Mouse (Mus musculus) left cerebral cortex, postnatal 10 days (tissue): Measurements from ENCODE around the gene H3f3a. TPM values are rescaled to one million over a fixed set of nuclear protein-coding genes. Genes with fewer than 3 reads are reported as not detected.

Experiments
- DNase-seq, 2 experiments: peaks; one replicate each; pipeline ENCODE4 v3.0.0; 2021 to 2022; ENCODE audit warnings: low spot score in 2 of 2, mixed read lengths in 1 of 2; ENCODE audit errors: extremely low spot score in 1 of 2
- intact Hi-C: fragments of 180-260 bp; cut with DNase I; formaldehyde crosslinking; loops from one replicate; pipeline ENCODE4 v1.15.1; 2025
- total RNA-seq, 2 experiments: library from RNA; stranded (reverse); gene quantifications; 2 replicates each; pipeline ENCODE4 v1.2.3; 2021

H3f3a gene
- total RNA-seq, 2 experiments from 2014 or later, result 442 to 467 TPM

- intact Hi-C loops, result loop anchor here (10.0 kb wide), 1 partner anchor 504 kb away; the partner anchor contains the start of gene Psen2
- DNase-seq, result peak; percentile 49 to 83
These were observed 45.2 kb downstream of the H3f3a start for GRCm38 (mm10) chr1:180768334-180769168.

GRCm38 (mm10) chr1:180767541-180768333 is 46.0 kb downstream of the H3f3a start:
- intact Hi-C loops, result loop anchor here (10.0 kb wide), 1 partner anchor 503 kb away; the partner anchor contains the start of gene Psen2
- no peak for DNase-seq

- intact Hi-C loops, result loop anchor here (10.0 kb wide), 1 partner anchor 502 kb away; the partner anchor contains the start of gene Psen2
- DNase-seq, result no peak
These were observed 47.2 kb downstream of the H3f3a start for GRCm38 (mm10) chr1:180766557-180766956.

- intact Hi-C loops, result loop anchor here (10.0 kb wide), 1 partner anchor 501 kb away; the partner anchor contains the start of gene Psen2
- DNase-seq, result no peak
These were observed 48.4 kb downstream of the H3f3a start for GRCm38 (mm10) chr1:180765393-180765792.

DNA sequence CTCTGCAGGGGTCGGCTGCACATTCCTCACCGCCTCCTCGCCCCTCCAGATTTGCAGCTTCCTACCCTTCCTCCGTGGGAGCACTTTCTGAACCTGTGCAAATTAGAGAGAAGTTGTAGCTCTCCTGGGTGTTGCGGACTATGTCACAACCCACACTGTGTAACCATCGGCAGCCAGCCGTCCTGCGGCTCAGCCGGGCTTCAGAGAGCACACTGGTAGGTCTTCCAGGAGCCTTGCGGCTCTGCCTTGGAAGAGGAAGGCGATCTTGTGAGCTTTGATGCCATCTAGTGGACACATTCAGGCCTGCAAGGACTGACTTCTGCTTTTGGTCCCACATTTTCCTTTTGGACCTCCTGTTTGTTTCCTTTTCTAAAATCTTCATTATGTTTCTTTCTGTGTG is 49.9 kb downstream of the H3f3a start:
- DNase-seq, result peak; percentile 85 to 86
- intact Hi-C loops, result loop anchor here (5.0 to 10.0 kb wide), 3 partner anchors 42 to 499 kb away; partner anchors contain the start of gene Psen2

DNA sequence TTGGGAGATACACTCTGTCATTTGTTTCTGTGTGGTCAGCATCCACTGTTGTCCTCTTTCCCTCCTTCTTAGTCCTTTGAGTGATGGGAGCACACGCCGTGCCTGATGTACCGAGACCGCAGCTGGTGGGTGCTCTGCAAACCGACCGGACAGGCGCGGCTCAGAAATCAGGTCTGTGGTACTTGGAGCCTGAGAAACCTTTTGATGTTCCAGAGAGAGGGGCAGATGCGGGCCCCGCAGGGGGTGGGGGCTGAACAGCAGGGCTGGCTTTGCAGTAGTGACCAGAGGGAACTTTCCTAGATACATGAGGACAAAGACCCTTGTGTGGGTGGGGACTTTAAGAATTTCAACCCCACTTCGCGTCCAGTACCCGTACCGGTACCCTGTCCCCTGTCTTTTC is 50.4 kb downstream of the H3f3a start:
- DNase-seq, result no peak
- intact Hi-C loops, result loop anchor here (5.0 to 10.0 kb wide), 3 partner anchors 41 to 499 kb away; partner anchors contain the start of gene Psen2

DNA sequence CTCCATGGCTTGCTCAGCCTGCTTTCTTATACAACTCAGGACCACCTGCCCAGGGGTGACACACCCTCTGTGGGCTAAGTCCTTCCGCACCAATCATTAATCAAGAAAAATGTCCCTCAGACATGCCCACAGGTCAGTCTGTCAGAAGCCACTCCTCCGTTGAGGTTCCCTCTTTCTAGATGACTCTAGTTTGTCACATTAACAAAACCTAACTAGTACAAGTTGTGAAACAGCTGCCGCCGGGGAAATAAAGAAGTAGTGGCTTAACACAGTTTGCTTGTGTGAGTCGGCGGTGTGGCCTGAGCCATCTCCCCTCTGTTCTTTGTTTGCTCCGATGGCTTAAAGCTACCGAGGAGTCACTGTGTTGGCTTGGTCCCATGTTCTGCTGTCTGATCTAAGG is 51.1 kb downstream of the H3f3a start:
- intact Hi-C loops, result loop anchor here (5.0 to 10.0 kb wide), 3 partner anchors 40 to 498 kb away; partner anchors contain the start of gene Psen2
- DNase-seq, result no peak

- DNase-seq, result no peak
- intact Hi-C loops, result loop anchor here (5.0 to 10.0 kb wide), 3 partner anchors 40 to 497 kb away; partner anchors contain the start of gene Psen2
These were observed 51.6 kb downstream of the H3f3a start for GRCm38 (mm10) chr1:180762180-180762579.

- DNase-seq, result no peak
- intact Hi-C loops, result no loop called here
These were observed 55.7 kb downstream of the H3f3a start for GRCm38 (mm10) chr1:180757956-180758520.

- no peak for DNase-seq
- intact Hi-C loops, result no loop called here
These were observed 56.3 kb downstream of the H3f3a start for GRCm38 (mm10) chr1:180757252-180757955.

DNA sequence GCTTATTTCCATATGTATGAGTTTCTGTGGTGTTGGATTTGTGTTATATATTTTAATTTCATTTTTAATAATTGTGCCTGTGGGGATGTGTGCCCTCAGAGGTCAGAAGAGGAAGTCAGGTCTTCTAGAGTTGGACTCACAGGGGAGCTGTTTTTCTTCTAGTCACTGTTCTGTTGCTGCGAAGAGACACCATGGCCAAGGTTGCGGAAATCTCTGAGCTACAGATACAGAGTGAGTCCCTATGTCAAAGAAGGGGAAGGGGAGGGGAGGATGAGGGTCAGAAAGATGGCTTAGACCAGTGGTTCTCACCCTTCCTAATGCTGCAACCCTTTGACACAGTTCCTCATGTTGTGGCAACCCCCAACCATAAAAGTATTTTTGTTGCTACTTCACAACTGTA is 57.0 kb downstream of the H3f3a start:
- intact Hi-C loops, result no loop called here
- DNase-seq, result no peak

- intact Hi-C loops, result no loop called here
- no peak for DNase-seq
These were observed 59.4 kb downstream of the H3f3a start for GRCm38 (mm10) chr1:180754376-180754775.

DNA sequence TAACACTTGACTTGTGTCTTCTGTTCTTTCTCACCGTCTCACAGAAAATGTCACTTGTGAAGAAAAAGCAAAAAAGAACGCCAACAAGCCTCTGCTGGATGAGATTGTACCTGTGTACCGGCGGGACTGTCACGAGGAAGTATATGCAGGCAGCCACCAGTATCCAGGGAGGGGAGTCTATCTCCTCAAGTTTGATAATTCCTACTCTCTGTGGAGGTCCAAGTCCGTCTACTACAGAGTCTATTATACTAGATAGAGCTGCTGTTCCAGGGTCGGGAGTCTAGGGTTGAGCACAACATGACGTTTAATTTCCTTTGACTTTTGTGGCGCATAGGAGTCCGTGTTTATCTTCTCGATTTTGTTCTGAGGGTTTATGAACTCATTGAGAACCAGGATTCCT is 61.6 kb downstream of the H3f3a start:
- DNase-seq, result no peak
- intact Hi-C loops, result no loop called here

Other genes starting within 250 kb of the H3f3a start
- gene Parp1, start 245.0 kb downstream of the H3f3a start, total RNA-seq, result 100 to 1,000 TPM; 102 to 104 TPM
- gene Lin9, start 172.8 kb downstream of the H3f3a start, total RNA-seq, result 1 to 10 TPM; 4.3 to 4.7 TPM
- not detected for gene Mixl1, start 116.9 kb downstream of the H3f3a start, total RNA-seq
- 10 to 100 TPM; 31.8 to 32.2 TPM for gene Acbd3, start 87.9 kb downstream of the H3f3a start, total RNA-seq
- gene Sde2, start 37.2 kb upstream of the H3f3a start, total RNA-seq, result 10 to 100 TPM; 20.1 to 21.1 TPM
- gene Lefty2, start 79.2 kb upstream of the H3f3a start, total RNA-seq, result 10 to 100 TPM; 10.9 to 12.4 TPM
- 10 to 100 TPM; 25.3 to 27.8 TPM for gene Pycr2, start 90.3 kb upstream of the H3f3a start, total RNA-seq
- gene Lefty1, start 121.1 kb upstream of the H3f3a start, total RNA-seq, result 1 to 10 TPM; 1.5 to 2.6 TPM
- 1 to 10 TPM; 4.2 to 5.3 TPM for gene Tmem63a, start 128.4 kb upstream of the H3f3a start, total RNA-seq
- 10 to 100 TPM; 12.3 to 12.7 TPM for gene Ephx1, start 207.0 kb upstream of the H3f3a start, total RNA-seq
- gene 9130409I23Rik, start 237.3 kb upstream of the H3f3a start, total RNA-seq, result not detected